Comparison of ENCODE assay signal across 14 mouse cellular contexts in genomic region chr3:136702861-136703260, GRCm38 (mm10).
"Had no signal": no experiment of that assay in that cellular context is flagged by ENCODE, and none has a peak within 500 bp of the region (broad histone marks: within the 10 kb centered on the region; RNA-seq: fewer than 3 reads in every experiment).

No protein-coding gene starts in this region.

- DNase-seq: kidney, adult 18-20 months; kidney, postnatal 10 days; kidney, postnatal 4 days; left cerebral cortex, postnatal 4 days; lung, adult 2 months; lung, postnatal 10 days; thymus, adult 18-20 months; thymus, postnatal 14 days had no signal

- H3K27me3 ChIP-seq: limb, embryonic 13.5 days; midbrain, embryonic 13.5 days; neural tube, embryonic 12.5 days had no signal

- H3K4me3 ChIP-seq: limb, embryonic 13.5 days; midbrain, embryonic 13.5 days; myocyte; neural tube, embryonic 12.5 days had no signal

- H3K36me3 ChIP-seq: limb, embryonic 13.5 days; midbrain, embryonic 13.5 days; neural tube, embryonic 12.5 days had no signal

- H3K9me3 ChIP-seq: limb, embryonic 13.5 days; midbrain, embryonic 13.5 days; neural tube, embryonic 12.5 days had no signal

- H3K4me2 ChIP-seq: limb, embryonic 13.5 days; midbrain, embryonic 13.5 days; neural tube, embryonic 12.5 days had no signal

- ATAC-seq: midbrain, embryonic 13.5 days had no signal

- H3K9ac ChIP-seq: limb, embryonic 13.5 days; liver, embryonic 14.5 days; midbrain, embryonic 13.5 days; neural tube, embryonic 12.5 days had no signal

- H3K27ac ChIP-seq: limb, embryonic 13.5 days; liver, embryonic 14.5 days; macrophage; midbrain, embryonic 13.5 days; neural tube, embryonic 12.5 days had no signal
